Mouse (Mus musculus) layer of hippocampus, postnatal 10 days (tissue): ENCODE measurements around the gene Plek2. TPM values are rescaled to one million over a fixed set of nuclear protein-coding genes. Genes with fewer than 3 reads are reported as not detected.
A peak's percentile ranks its signal among the peaks of the same experiment; 100 is the strongest.
"Not testable (repeated sequence)": the region's sequence is repeated elsewhere in the genome, so short reads cannot be mapped to it uniquely, and the experiment has no call there.

ENCODE experiments used
- DNase-seq, 2 experiments: peaks; one replicate each; pipeline ENCODE4 v3.0.0; 2021; ENCODE audit warnings: low spot score in 2 of 2
- long read RNA-seq: library from polyadenylated mRNA; stranded (forward); transcript quantifications from one replicate; pipeline ENCODE4 v2.0.0, GENCODE M21; 2023
- total RNA-seq, 2 experiments: library from RNA; stranded (reverse); gene quantifications; 2 replicates each; pipeline ENCODE4 v1.2.3; 2021

The Plek2 gene
- under 1 TPM; 0.30 to 0.56 TPM for total RNA-seq
- long read RNA-seq: 0 reads

- peak in 1 of 2 experiments; percentile 41 for DNase-seq
Observed at GRCm38 (mm10) chr12:78906707-78907162, at the start of gene Plek2. Plek2 (minus strand) TSS chr12:78906964.

- no peak for DNase-seq
Observed at GRCm38 (mm10) chr12:78956405-78956804, 49.6 kb upstream of the Plek2 start.

GRCm38 (mm10) chr12:78952484-78952883, 45.7 kb upstream of the Plek2 start:
- no peak for DNase-seq

- DNase-seq: no peak
Observed at GRCm38 (mm10) chr12:78952053-78952452, 45.3 kb upstream of the Plek2 start.

GRCm38 (mm10) chr12:78947661-78948060, 40.9 kb upstream of the Plek2 start:
- DNase-seq: no peak

GRCm38 (mm10) chr12:78947161-78947560, 40.4 kb upstream of the Plek2 start:
- no peak for DNase-seq

- no peak for DNase-seq
Observed at GRCm38 (mm10) chr12:78942931-78943330, 36.2 kb upstream of the Plek2 start.

- no peak for DNase-seq
Observed at GRCm38 (mm10) chr12:78940081-78940480, 33.3 kb upstream of the Plek2 start.

GRCm38 (mm10) chr12:78939393-78940037, 32.8 kb upstream of the Plek2 start:
- DNase-seq: no peak

GRCm38 (mm10) chr12:78936494-78936893, 29.7 kb upstream of the Plek2 start:
- DNase-seq: no peak

- no peak for DNase-seq
Observed at GRCm38 (mm10) chr12:78929900-78930299, 23.1 kb upstream of the Plek2 start.

GRCm38 (mm10) chr12:78927287-78927686, 20.5 kb upstream of the Plek2 start:
- no peak for DNase-seq

GRCm38 (mm10) chr12:78923539-78924189, 16.9 kb upstream of the Plek2 start:
- DNase-seq: no peak

GRCm38 (mm10) chr12:78922977-78923376, 16.2 kb upstream of the Plek2 start:
- DNase-seq: not testable (repeated sequence)

GRCm38 (mm10) chr12:78922058-78922457, 15.3 kb upstream of the Plek2 start:
- DNase-seq: no peak

GRCm38 (mm10) chr12:78921421-78921820, 14.7 kb upstream of the Plek2 start:
- DNase-seq: no peak

- peak; percentile 52 to 64 for DNase-seq
Observed at GRCm38 (mm10) chr12:78919079-78919712, 12.4 kb upstream of the Plek2 start.

- DNase-seq: peak; percentile 84 to 88
Observed at GRCm38 (mm10) chr12:78918227-78919078, 11.7 kb upstream of the Plek2 start.

GRCm38 (mm10) chr12:78916278-78916677, 9.5 kb upstream of the Plek2 start:
- no peak for DNase-seq

GRCm38 (mm10) chr12:78915561-78915960, 8.8 kb upstream of the Plek2 start:
- DNase-seq: no peak

- DNase-seq: no peak
Observed at GRCm38 (mm10) chr12:78914458-78914857, 7.7 kb upstream of the Plek2 start.
